Mouse (Mus musculus): ENCODE data around the gene Tcirg1. TPM values are rescaled to one million over a fixed set of nuclear protein-coding genes. Genes with fewer than 3 reads are reported as not detected.

The Tcirg1 gene
- polyA plus RNA-seq, 2 experiments = 36.8 to 145 TPM

DNA sequence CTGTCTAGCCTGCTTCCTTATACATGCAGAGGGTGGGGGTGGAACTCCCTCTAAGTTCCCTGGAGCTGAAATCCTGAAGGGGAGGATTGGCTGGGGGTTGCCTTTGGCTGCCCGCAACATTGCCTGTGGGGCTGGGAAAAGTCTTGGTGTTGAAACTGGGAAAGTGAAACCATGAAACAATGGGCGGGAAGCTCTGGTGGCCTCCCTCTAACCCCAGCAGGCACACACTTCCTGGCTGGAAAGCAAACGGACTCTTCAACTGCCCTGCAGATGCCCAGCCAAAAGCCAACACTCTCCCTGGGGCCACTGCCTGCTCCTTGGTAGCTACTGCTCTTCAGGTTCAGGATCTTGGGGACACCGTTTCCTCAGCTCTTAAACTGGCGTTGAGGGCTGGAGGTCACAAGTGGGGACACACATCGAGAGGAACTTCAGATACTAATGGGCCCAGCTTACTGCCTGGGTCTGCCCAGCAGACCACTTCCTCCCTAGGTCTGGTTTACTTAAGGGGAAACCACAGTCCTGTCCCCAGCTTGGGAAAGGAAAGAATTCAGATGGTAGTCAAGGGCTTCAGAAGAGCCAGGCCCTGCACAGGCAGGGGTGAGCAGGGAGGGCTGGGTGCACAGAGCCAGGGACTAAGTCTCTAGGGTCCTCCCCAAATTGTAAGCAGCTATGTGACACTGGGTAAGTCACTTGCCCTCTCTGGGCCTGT is 1.5 kb downstream of the Tcirg1 start:
- H3K4me2 ChIP-seq (replicated peaks; ENCODE audit: low read depth, low read length, severe bottlenecking) = peak overlapping the region; percentile 75
- TF ChIP-seq POLR2A (IDR thresholded peaks at IDR 0.05; ENCODE audit: borderline replicate concordance, extremely low read depth, insufficient read depth, insufficient read length) = no peak
- H3K27ac ChIP-seq (replicated peaks; ENCODE audit: low read depth, low read length) = 0 out of 2 replicates have a peak overlapping the region, but pooled peaks have one; percentile 43
- no peak for DNase-seq (ENCODE audit: low spot score)
- no peak overlapping the region for H3K9ac ChIP-seq (ENCODE audit: low read depth, low read length, severe bottlenecking)
- H3K4me3 ChIP-seq (replicated peaks; ENCODE audit: low read length) = peak overlapping the region; percentile 52
- no peaks in the 10 kb centered on the region for H3K27me3 ChIP-seq (ENCODE audit: control insufficient read depth, insufficient read depth, low read length)
- H3K36me3 ChIP-seq (ENCODE audit: control insufficient read depth, insufficient read depth, low read length) = peaks cover 45% of the 10 kb centered on the region
- H3K4me1 ChIP-seq (ENCODE audit: control insufficient read depth, insufficient read depth, low read length) = peaks cover 29% of the 10 kb centered on the region
- 26% methylated on average over 6 of the region's 6 CpGs for WGBS
- no peaks in the 10 kb centered on the region for H3K9me3 ChIP-seq (ENCODE audit: control insufficient read depth, low read length)
- ATAC-seq (ENCODE audit: low FRiP score, low read depth) = no peak

DNA sequence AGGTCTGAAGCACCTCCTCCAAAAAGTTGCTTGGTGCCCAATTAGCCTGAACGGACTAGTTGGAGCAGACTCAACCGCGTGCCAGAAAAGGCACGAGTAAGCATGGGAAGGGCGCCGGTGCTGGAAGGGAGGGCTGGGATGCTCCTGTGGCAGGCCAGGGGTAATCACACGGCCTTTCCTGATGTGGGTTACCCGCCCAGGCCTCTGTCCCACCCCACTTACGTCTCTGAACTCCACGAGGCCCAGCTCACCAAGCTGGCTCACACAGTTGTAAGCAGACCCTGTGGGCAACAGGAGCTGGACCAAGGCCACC is 2.6 kb downstream of the Tcirg1 start:
- no peak overlapping the region for H3K4me2 ChIP-seq (replicated peaks; ENCODE audit: low read depth, low read length, severe bottlenecking)
- H3K9ac ChIP-seq (ENCODE audit: low read depth, low read length, severe bottlenecking) = no peak overlapping the region
- H3K4me3 ChIP-seq (replicated peaks; ENCODE audit: low read length) = 0 out of 2 replicates have a peak overlapping the region, but pooled peaks have one; percentile 52
- WGBS = 59% methylated on average over 10 of the region's 10 CpGs
- DNase-seq (ENCODE audit: low spot score) = no peak
- no peak overlapping the region for H3K27ac ChIP-seq (replicated peaks; ENCODE audit: low read depth, low read length)
- H3K36me3 ChIP-seq (ENCODE audit: control insufficient read depth, insufficient read depth, low read length) = peaks cover 41% of the 10 kb centered on the region
- H3K9me3 ChIP-seq (ENCODE audit: control insufficient read depth, low read length) = no peaks in the 10 kb centered on the region
- H3K27me3 ChIP-seq (ENCODE audit: control insufficient read depth, insufficient read depth, low read length) = no peaks in the 10 kb centered on the region
- ATAC-seq (ENCODE audit: low FRiP score, low read depth) = no peak
- TF ChIP-seq POLR2A (IDR thresholded peaks at IDR 0.05; ENCODE audit: borderline replicate concordance, extremely low read depth, insufficient read depth, insufficient read length) = no peak
- H3K4me1 ChIP-seq (ENCODE audit: control insufficient read depth, insufficient read depth, low read length) = peaks cover 29% of the 10 kb centered on the region

DNA sequence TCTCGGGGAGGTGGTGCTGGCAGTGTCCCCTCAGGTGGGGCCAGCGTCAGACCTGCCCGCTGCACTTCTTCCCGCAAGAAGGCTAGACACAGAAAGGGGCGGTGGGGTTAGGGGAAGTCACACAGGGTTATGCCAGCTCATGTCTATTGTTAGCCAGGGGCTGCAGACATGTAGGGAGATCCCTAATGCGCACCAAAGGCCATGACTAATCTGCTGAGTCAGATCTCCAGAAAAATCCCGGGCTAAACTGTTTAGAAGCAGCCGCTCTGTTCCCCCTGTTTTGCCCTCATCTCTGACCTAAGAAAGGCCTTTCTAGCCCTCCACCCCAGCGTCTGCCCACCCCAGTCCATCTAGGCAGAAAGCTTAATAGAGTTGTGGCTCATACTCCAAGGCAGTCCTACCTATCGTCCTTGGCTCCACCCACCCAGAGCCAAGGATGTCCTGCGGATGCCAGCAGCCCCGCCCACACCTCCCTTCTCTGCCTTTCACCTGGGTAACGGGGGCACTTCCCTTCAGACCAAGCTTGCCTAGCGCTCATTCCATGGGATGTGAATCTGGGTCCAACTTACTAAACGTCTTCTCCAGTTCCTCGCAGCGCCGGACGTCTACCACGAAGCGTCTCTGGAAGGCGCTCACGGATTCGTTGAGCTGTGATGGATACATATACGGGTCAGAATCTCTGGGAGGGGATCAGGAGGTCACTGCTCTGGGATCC is 3.1 kb downstream of the Tcirg1 start:
- H3K27me3 ChIP-seq (ENCODE audit: control insufficient read depth, insufficient read depth, low read length) = no peaks in the 10 kb centered on the region
- DNase-seq (ENCODE audit: low spot score) (no peak), ATAC-seq (ENCODE audit: low FRiP score, low read depth) (no peak)
- no peak overlapping the region for H3K9ac ChIP-seq (ENCODE audit: low read depth, low read length, severe bottlenecking)
- H3K4me3 ChIP-seq (replicated peaks; ENCODE audit: low read length) = no peak overlapping the region
- no peaks in the 10 kb centered on the region for H3K9me3 ChIP-seq (ENCODE audit: control insufficient read depth, low read length)
- no peak overlapping the region for H3K27ac ChIP-seq (replicated peaks; ENCODE audit: low read depth, low read length)
- peaks cover 29% of the 10 kb centered on the region for H3K4me1 ChIP-seq (ENCODE audit: control insufficient read depth, insufficient read depth, low read length)
- H3K4me2 ChIP-seq (replicated peaks; ENCODE audit: low read depth, low read length, severe bottlenecking) = no peak overlapping the region
- 74% methylated on average over 25 of the region's 25 CpGs for WGBS
- TF ChIP-seq POLR2A (IDR thresholded peaks at IDR 0.05; ENCODE audit: borderline replicate concordance, extremely low read depth, insufficient read depth, insufficient read length) = no peak
- H3K36me3 ChIP-seq (ENCODE audit: control insufficient read depth, insufficient read depth, low read length) = peaks cover 41% of the 10 kb centered on the region

DNA sequence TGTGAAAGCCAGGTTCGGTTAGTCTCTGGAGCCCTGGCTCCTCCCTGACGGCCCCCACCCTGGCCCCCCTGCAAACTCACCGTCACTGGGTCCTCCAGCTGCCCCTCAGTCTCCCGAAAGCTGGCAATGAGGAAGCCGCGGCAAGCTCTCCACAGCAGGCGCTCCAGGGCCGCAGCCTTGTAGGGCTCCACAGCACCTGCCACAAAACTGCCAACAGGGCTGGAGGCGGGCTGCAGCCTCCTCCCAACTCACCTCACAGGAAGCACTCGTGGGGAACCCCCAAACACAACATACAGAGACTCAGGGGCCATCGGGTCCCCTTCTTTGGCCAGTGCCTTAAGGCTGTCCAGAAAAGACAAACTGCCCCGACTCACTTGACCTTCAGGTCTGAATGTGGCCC is 4.0 kb downstream of the Tcirg1 start:
- Histone ChIP-seq H3K4me2 (replicated peaks; ENCODE audit: low read depth, low read length, severe bottlenecking) (no peak overlapping the region), H3K36me3 (ENCODE audit: control insufficient read depth, insufficient read depth, low read length) (peaks cover 42% of the 10 kb centered on the region), H3K4me3 (replicated peaks; ENCODE audit: low read length) (no peak overlapping the region), H3K27ac (replicated peaks; ENCODE audit: low read depth, low read length) (no peak overlapping the region), H3K9me3 (ENCODE audit: control insufficient read depth, low read length) (no peaks in the 10 kb centered on the region), H3K9ac (ENCODE audit: low read depth, low read length, severe bottlenecking) (no peak overlapping the region), H3K27me3 (ENCODE audit: control insufficient read depth, insufficient read depth, low read length) (no peaks in the 10 kb centered on the region), H3K4me1 (ENCODE audit: control insufficient read depth, insufficient read depth, low read length) (peaks cover 29% of the 10 kb centered on the region)
- TF ChIP-seq POLR2A (IDR thresholded peaks at IDR 0.05; ENCODE audit: borderline replicate concordance, extremely low read depth, insufficient read depth, insufficient read length) = no peak
- 89% methylated on average over 11 of the region's 12 CpGs for WGBS
- no peak for ATAC-seq (ENCODE audit: low FRiP score, low read depth)
- DNase-seq (ENCODE audit: low spot score) = no peak

DNA sequence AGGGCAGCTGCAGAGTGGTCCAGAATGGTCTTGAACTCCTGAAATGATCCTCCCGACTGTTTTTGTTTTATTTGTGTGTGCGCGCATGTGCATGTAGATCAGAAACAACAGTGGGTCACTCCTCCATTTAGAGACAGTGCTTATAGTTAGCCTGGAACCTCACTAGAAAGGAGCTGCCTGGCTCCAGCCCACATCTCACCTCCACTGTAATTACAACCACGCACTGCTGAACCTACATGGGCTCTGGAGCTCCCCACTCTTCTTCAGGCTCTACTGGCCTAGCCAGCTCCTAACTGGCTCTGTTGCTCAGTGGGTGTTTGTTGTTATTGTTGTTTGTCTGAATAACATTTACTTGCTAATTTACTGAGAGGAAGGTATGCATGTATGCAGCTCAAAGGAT is 7.3 kb downstream of the Tcirg1 start:
- ATAC-seq (ENCODE audit: low FRiP score, low read depth) = no peak
- no peak overlapping the region for H3K4me3 ChIP-seq (replicated peaks; ENCODE audit: low read length)
- no peak overlapping the region for H3K27ac ChIP-seq (replicated peaks; ENCODE audit: low read depth, low read length)
- peaks cover 73% of the 10 kb centered on the region for H3K36me3 ChIP-seq (ENCODE audit: control insufficient read depth, insufficient read depth, low read length)
- WGBS = 94% methylated on average over 4 of the region's 4 CpGs
- H3K9me3 ChIP-seq (ENCODE audit: control insufficient read depth, low read length) = no peaks in the 10 kb centered on the region
- no peak for DNase-seq (ENCODE audit: low spot score)
- no peak overlapping the region for H3K9ac ChIP-seq (ENCODE audit: low read depth, low read length, severe bottlenecking)
- TF ChIP-seq POLR2A (IDR thresholded peaks at IDR 0.05; ENCODE audit: borderline replicate concordance, extremely low read depth, insufficient read depth, insufficient read length) = no peak
- H3K27me3 ChIP-seq (ENCODE audit: control insufficient read depth, insufficient read depth, low read length) = no peaks in the 10 kb centered on the region
- no peak overlapping the region for H3K4me2 ChIP-seq (replicated peaks; ENCODE audit: low read depth, low read length, severe bottlenecking)
- peaks cover 3% of the 10 kb centered on the region; the same call in 1 of the 2 replicates for H3K4me1 ChIP-seq (ENCODE audit: control insufficient read depth, insufficient read depth, low read length)
